Mouse (Mus musculus) lung, adult 18-20 months (tissue): ENCODE measurements around the gene Smg6.
"Not testable (repeated sequence)": the region's sequence is repeated elsewhere in the genome, so short reads cannot be mapped to it uniquely, and the experiment has no call there.

Experiments
- DNase-seq, 2 experiments: peaks; one replicate each; pipeline ENCODE4 v3.0.0; 2022; ENCODE audit warnings: mixed read lengths in 2 of 2

The Smg6 gene

GRCm38 (mm10) chr11:75169405-75170080, 243.9 kb downstream of the Smg6 start, which contains the start of gene Hic1:
TSS of gene Hic1 (minus strand) at chr11:75169519.
- no peak for DNase-seq

GRCm38 (mm10) chr11:75170136-75170751, 244.6 kb downstream of the Smg6 start:
- DNase-seq, result peak; percentile 90 to 93

DNA sequence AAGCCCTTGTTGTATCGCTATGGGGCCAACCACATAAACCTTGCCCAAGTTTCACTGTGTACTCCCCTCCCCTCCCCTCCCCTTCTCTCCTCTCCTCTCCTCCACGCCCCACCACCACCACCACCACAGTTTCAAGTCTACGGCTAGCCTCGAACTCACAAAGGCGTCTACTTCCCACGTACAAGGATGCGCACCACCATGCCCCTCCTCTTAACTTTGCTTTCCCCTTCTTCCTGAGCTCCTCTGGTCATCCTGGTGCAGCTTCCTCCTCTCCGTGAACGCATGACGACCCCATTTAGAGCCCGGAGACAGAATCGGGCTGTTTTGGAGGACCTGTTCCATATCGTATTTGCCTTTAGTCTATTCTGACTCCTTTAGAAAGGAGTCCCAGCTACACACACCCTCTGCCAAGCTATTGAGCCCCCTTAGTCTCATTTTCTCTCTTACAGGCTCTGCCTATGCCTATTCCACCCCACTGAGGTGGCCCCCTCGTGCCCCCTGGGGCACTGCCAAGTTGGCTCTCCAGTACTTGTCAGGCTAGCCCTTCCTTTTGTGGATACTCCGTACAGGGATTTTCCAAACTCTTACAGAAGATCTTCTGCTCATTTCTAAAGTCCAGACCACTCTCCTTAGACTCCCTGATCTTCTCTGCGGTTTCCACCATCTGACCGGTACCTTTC, 245.7 kb downstream of the Smg6 start:
- DNase-seq, result no peak

- DNase-seq, result no peak
These were observed 246.8 kb downstream of the Smg6 start for GRCm38 (mm10) chr11:75172151-75173094.

GRCm38 (mm10) chr11:75173095-75173798, 247.6 kb downstream of the Smg6 start:
- DNase-seq, result peak; percentile 79 to 84

- DNase-seq, result no peak
These were observed 248.2 kb downstream of the Smg6 start for GRCm38 (mm10) chr11:75173799-75174165.

- not testable (repeated sequence) for DNase-seq
These were observed 249.0 kb downstream of the Smg6 start for GRCm38 (mm10) chr11:75174574-75174973.

DNA sequence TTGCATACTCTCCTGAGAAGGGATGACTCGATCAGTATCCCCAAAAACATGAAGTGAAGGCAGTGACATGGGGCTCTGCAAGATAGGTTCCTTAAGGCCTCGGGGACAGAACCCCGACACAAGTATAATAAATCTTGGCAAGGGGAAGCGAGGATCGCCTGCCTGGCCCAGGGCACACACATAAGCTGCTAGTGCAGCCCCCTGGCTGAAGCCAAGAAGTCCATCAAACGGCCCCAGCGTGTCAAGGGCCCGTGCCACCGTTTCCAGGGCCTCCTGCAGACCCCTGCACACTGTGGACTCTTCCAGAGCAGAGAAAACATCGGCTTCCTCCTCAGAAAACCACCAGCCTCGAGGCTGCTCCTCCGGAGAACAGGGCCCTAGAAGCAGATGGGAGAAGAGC, 252.4 kb downstream of the Smg6 start:
- DNase-seq, result no peak

GRCm38 (mm10) chr11:75178672-75179208, 253.1 kb downstream of the Smg6 start, which contains the start of gene Ovca2:
TSS of gene Ovca2 (minus strand) at chr11:75178835.
- peak; percentile 90 to 94 for DNase-seq

- no peak for DNase-seq
These were observed 258.4 kb downstream of the Smg6 start for GRCm38 (mm10) chr11:75183917-75184570.

GRCm38 (mm10) chr11:75184573-75184972, 258.9 kb downstream of the Smg6 start:
- DNase-seq, result no peak

GRCm38 (mm10) chr11:75184986-75185385, 259.4 kb downstream of the Smg6 start:
- no peak for DNase-seq

DNA sequence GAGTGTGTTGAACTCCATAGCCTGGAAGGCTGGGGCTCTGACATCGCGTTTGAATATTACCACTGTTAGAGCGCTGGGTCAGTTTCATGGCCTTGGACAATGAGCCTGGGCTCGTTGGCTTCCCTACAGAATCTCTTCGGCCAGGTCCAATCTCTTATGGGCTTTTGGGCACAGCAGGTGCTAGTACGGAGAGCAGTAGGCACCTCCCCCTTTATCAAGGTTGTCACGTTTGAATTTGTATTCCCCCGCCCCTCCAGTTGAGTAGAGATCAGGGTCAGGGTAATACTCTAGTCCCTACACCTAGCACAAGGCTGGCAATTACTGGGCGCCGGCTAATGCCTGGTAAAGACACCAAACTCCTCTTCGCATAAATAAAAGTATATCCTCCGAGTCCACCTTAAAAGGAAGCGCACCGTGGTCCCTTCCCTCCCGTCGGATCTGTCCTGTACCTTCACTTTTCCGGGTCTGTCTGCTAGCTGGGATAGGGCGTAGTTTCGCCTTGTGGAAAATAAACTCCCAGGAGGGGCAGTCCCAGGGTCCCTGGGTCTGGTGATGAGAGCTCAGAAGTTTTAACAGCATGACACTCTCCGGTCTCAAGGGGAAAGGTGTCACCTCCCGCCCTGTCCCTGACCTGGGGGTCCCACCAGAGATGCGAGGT, 264.2 kb downstream of the Smg6 start:
- no peak for DNase-seq

DNA sequence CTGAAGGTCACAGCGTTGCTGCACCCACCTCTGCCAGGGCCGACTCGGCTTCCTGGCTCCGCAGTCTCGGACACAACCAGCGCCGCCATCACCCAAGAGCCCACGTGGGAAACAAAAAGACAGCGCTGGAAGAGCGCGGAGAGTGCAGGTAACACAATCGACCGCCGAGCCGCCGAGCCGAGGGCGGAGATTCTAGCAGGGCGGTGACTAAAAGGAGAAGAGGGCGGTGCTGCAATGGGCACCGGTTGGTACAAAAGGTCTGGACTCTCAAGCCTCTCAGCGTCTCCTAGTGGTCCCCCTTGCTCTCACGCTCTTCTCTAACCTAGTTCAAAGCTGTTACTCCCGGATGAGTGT, 264.7 kb downstream of the Smg6 start:
- DNase-seq, result peak; percentile 88 to 90

DNA sequence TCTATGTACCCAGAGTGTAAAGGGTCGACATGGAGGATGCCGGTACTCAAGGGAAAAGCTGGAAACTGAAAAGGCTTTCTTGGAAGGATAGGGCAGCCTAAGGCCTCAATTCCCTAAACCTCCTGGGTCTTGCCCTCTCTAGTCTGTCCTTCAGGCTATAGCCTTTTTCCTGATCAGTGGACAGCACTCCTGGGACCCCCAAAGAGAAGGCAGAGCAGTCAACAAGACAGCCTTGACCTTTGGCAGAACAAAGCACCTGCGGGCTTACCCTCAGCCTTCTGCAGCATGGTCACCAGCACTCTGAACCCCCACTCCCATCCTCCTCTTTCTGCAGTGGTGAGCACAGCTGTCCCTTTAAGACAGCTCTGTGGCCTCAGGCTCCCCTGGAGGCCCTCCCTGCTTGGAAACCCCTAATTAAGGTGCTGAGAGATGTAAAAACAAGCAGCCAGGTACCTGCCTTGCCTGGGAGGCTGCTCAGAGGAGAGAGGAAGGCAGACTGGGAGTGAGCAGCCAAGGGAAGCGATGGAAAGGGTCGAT, 265.4 kb downstream of the Smg6 start, which contains the start of gene Dph1:
Gene Dph1 (minus strand): TSS at position 337 of the 537 bp plus-strand sequence.
- no peak for DNase-seq

GRCm38 (mm10) chr11:75191841-75192240, 266.2 kb downstream of the Smg6 start:
- no peak for DNase-seq

DNA sequence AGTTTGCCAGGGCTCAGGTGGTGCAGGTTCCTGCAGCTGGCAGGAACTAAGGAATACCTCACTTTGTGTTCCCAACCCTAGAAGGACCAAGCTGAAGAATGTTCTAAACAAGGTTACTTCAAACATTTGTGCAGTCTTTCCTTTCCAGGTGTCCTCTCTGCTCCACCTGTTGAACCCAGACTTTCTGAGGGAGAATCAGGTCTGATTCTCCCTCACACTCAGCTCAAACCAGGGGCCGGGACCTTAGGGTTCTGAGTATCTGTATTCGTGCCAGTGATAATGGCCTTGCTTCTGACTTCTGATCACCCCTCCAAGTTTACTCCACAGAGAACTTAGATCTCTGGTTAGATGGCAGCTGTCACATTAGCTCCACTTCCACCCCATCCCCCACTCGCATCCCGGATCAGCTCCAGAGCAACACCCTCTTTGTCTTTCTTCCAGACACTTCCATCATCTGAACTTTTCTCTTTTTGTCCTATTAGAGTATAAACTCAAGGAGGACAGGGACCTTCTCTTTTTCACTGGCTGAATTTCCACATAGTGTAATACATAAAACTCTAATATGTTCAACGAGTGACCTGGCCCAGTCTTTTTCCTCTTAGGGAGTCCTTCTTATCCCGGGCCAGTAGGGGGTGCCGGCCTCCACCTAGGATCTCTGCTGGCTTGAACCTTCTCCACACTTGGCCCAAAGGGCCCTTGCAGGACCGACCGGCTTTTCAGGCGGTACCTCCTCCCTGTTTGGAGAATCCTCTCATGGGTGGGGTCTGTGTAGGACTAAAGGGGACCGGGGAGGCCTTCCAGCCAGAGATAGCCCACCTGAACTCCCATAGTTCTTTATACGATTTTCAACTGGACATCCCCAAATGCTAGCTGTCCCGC, 267.0 kb downstream of the Smg6 start:
- DNase-seq, result peak; percentile 86 to 90

- peak; percentile 78 to 80 for DNase-seq
These were observed 267.8 kb downstream of the Smg6 start, which contains the start of gene Rtn4rl1 for GRCm38 (mm10) chr11:75193256-75194071. TSS of gene Rtn4rl1 (plus strand) at chr11:75193783.
